Mouse (Mus musculus): ENCODE results near the gene Smyd3.
"Not testable (repeated sequence)": the region's sequence is repeated elsewhere in the genome, so short reads cannot be mapped to it uniquely, and the experiment has no call there.

Smyd3 gene

DNA sequence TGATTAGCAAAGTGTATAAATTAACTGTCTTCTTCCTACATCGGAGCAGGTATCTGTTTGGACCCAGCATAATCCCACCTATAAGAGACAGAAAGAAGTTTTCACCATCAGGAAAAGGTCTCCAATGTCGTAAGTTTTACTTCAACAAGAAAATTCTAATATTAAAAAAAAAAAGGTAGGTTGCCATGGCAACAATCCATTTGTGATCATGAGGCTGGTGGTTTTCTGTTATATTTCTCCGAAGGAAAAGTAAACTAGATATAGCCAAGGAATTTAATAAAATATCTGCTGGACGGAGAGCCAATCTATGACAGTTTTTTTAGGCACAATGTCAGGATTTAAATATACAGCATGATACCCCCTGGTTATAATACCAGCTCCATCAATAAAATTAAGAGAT, 142.9 kb downstream of the Smyd3 start:
- no peak for DNase-seq (ENCODE audit: low spot score)

DNA sequence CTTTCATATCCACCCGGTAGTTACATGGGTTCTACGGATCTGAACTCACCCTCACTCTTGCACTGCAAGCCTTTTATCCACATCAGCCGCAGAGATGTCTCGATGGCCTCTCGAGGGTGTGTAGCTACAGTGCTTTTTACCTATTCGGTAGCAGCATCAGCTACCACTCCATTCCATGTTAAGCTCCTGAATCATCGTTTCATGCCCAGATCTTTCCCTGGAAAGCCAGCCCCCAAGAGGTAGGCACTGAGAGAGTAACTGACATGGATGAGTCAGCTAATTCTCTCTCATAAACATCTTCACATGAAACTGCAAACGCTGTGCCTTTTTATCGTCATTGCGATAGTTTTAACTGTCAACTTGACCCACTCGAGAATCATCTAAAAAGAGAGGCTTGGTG, 143.9 kb downstream of the Smyd3 start:
- no peak for DNase-seq (ENCODE audit: low spot score)

DNA sequence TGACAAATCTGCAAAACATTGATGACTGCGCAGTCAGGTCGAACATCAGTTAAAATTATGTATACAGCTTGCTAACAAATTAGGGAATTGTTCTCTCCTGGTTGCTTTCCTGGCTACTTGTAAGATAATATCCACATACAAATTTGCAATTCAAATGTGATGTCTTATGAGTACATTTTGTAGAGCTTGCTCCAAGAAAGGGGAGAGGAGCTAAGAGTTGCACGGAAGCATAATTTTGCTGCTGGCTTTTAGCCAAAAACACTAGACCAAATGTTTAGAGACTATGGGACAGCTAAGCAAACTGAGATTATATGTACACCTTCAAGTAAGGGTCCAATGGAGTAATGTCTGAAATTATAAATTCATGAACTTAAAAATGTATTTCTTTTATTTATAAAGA, 146.7 kb downstream of the Smyd3 start:
- DNase-seq (ENCODE audit: low spot score): no peak

DNA sequence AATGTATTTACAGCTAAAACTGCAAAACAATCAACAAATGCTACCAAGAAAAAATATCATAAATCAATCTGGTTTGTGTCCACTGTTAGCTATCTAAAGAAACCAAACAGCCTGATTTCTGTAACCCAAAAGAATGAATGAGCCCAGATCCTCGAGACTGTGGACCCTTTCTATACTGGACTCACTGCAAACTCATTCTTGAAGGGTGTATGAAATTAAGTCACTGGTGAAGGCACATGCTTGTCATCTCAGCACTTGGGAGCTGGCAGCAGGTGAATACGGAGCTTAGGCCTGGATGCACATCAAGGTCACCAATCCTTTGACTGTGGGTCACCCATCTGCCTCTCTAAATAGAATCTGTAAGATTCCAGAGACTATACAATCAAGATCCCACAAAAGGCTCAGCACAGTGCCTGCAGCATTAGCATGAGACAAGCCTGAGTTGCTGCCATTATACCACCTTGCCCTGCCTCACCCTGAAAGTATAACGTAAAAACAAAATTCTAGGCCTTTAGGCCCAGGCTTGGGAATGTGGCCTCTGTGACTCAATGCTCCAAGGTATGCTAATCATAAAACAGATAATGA, 149.3 kb downstream of the Smyd3 start:
- DNase-seq (ENCODE audit: low spot score): no peak

DNA sequence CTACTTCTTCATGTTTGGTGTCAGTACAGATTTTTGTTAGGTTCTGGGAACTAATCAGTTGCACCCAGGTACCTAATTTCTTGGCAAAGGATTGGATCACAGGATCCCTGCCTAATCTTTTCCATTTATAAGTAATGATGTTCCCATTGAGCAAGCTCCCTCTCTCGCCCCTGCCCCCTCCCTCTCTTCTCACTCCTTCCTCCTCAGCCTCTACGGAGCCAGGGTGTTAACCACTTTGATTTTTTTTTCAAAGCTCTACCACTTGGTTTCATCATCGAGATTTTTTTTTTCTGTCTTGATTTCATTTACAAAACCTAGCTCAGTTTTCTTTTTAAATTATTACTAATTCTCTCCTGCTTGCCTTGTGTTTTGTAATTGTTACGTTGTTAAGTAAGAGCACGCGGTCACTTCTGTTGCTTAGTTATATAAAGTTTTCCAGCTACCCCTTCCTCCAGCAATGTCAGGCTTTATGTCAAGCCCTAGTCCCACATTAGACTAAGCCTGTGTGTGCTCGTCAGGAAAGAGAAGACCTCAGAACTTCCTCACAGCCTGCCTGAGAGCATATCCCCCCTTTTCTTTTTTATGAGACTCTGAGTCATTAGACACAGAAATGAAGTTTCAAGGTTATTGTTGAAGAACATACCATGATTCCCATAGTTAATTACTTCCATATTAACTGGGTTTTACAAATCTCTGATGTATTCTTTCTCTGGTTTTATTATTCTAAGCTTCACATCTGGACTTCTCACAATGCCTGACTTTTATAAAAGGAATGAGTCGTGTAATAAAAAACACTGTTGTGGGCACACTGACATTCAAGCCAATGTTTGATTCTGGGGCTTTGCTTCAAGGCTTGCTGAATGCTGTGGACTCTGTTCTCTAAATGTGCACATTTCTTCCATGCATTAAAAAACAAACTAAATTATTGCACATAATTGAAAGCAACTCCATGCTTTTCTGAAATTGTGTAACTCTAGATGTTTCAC, 156.1 kb downstream of the Smyd3 start:
- DNase-seq (ENCODE audit: low spot score): no peak

DNA sequence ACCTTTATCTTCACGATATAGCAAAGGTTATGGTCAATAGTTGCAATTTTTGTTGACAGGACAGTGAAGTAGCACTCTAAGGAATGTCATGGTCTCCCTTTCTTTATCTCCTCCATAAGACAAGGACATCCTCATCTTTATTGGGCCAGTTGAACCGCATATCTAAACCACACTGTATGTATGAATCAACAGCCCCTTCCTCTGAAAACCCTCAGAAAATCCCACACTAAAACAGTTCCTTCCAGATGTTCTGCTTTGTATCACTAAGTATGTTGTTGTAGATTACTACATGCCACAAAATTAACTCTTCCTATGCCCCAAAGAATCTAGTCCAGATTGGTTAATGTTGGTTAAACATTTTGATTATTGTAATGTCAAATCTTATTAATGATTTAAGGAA, 160.7 kb downstream of the Smyd3 start:
- no peak for DNase-seq (ENCODE audit: low spot score)

DNA sequence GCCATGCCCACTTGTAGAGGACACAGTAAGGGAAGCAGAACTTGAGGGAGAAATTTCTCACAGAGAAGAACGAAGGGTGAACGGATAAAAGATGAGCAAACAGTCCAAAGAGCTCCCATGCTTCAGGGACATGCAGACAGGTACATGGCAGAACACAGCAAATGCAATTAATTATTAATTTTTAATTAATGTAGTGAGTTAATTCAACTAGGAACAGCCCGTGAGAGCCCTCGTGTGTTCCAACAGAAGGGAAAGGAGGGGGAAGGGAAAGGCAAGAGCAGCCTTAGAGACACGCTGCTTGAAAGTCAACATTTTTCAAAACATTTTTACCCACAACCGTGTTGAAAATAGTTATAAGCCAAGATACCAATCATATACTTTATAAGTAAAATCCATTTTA, 163.6 kb downstream of the Smyd3 start:
- DNase-seq (ENCODE audit: low spot score): no peak

DNA sequence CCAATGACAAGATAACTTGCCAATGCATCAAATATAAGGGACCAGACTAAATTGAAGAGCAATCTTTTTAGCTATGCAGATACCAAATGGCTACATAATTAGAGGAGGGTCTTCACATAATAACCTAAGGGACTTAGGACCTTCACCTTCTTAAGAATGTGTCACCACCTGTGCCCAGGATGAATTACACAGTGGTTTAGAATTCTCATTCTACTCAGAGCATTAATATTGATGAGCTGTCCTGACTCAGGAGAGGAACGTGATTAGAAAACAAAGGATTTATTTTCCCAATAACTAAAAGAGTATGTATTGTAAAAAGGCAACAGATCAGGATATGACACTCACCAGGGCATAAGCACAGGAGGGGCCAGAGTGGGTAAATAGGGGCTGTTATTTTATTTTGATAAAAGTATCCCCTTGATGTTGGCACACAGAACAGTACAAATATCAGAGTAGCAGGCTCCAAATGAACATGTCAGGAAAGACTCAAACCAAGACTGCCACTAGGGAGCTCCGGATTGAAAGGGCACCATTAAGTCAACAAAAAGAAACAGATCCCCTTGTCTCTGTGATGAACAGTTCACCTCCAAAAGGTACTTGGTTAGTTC, 172.4 kb downstream of the Smyd3 start:
- DNase-seq (ENCODE audit: low spot score): no peak

DNA sequence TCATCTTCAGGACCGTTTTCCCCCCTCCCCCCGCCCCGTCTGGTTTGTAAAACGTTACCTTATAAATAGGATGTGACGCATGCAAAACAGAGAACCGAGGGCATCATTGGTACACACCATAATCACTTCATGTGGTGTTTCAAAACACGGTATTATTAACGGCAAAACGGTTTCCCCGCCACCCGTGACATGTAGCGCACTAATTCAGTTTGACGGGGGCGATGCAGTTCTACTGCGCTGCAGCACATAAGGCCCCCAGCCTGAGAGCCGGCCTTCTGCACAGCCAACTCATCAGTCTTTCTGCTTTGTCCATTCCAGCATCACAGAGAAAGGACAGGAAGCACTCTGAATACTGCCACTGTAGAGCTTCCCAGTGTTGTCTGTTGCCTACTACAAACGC, 174.4 kb downstream of the Smyd3 start:
- DNase-seq (ENCODE audit: low spot score): no peak

DNA sequence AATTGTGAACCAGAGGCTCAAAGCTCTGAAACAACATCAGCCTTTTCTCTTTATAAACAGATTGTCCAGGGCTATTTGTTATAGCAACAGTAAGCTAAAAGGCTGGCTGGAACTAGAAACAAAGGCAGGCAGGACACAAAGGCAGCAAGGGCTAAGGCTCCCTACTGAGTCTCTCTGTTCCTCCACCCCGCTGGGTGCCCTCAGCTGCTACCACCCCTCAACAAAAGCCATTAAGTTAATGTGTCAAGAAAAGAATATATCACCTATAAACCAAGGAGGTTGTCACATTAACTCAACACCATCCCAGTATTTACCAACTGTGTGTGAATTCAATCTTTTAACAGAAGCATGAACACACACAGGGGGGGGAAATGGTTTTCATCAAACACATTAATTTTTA, 176.3 kb downstream of the Smyd3 start:
- no peak for DNase-seq (ENCODE audit: low spot score)

DNA sequence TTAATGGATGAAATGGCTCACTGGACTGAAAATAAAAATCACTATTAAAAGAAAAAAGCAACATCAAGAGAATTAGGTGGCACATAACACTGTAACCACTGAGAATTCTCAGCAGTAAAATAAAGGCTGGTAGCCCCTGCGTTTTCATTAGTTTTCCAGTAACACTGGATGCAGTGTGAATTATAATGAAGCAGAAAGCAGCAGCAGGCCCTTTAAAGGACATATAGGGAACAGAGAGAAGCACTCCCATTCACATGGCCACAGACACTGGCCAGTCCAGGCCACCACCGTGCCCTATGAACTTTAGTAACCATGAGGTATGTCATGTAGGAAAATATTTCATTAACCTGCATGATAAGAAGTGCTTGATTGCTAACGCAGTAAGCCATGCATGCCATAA, 178.8 kb downstream of the Smyd3 start:
- no peak for DNase-seq (ENCODE audit: low spot score)

DNA sequence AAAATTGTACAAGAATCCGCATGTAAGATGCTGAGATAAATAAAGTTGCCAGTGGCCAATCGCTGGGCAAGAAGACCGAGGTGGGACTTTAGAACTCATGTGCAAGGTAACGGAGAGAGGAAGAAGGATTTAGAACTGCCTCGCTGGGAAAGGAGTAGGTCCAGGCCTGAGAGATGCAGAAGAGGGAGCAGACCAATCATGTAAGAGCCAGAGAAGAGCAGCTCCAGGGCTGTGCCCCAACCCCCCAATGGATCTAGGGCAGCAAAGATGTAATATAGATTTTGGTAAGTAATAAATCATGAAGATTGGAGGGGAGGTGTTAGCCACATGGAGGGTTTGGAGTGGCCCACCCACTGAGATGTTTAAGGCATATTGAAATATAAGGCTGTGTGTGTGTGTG, 180.3 kb downstream of the Smyd3 start:
- no peak for DNase-seq (ENCODE audit: low spot score)

DNA sequence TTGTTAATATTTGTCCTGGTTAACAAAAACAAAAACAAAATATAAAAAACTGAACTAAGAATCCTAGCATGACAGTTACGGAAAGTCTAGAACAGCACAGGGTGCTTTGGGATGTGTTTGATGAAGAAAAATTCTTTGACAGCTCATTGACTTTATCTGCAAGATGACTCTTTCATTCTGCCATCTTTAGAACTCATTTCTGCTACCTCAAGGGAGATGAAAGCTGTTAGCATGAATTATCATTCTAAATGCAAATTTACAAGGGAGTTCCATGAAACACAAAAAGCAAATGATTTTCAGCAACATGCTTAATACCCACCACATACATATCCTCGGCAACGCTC, 190.9 kb downstream of the Smyd3 start:
- no peak for DNase-seq (ENCODE audit: low spot score)

DNA sequence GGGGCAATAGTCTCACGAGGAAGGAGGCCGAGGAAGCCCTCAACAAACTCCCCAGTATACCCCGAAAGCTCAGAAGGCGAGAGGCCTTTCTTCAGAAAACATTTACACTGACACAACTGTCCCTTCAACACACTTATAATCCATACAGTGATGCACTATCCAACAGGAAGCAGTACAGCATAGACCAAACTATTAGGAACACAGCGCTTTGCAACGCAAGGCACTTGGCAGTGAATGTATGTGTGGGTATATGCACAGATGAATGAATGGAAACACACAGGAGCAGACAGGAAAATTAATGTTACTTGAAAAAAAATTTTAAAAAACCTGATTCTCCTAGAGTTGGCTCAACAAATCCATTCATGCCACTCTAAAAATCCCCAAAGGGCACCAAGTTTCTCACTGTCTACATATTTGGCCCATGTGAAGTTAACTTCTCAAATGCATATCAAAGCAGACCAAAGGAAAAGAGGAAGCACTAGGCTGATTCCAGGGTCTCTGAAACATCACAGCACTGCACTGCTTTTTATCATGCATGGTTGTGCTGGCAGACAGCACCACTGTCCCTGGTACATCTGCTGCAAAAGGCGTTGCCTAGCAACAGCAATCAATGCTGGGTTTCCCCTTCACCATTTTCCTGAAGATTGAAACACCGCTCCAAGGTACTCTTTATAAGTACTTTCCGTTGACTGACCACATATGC, 191.4 kb downstream of the Smyd3 start:
- no peak for DNase-seq (ENCODE audit: low spot score)

DNA sequence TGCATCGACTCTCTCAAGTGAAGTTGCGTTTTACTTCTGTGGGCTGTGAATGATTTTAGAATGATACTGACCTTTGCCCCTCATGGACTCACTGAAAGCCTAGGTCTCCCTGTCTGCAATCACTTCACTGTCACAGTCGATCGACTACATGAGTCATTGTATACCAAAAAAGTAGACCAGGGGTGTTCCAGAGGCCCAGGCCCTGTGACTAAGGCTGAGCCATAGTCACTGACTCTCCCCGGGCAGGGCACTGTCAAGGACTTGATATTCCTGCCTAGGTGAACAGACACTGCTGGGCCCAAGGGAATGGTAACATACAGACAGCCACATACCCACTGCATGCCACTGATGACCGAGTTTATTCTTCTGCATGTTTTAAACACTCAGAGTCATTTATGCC, 193.6 kb downstream of the Smyd3 start:
- DNase-seq (ENCODE audit: low spot score): no peak

DNA sequence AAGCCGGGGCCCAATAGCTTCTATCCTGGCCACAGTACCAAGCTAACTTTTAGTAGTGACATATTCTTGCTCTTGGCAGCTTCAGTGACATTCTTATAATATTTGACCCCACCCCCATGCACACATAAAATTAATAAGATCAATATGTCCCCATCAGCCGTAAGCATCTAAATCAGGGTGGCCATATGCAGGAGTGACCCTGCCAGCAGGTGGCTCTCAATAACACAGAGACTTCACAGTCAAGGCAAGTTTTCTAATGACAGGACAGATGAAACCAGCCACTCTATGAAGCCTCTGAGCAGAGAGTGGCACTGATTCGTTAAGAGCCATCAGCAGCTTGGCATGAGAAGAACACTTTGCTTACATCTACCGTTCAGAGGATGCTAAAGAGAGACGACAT, 204.2 kb downstream of the Smyd3 start:
- no peak for DNase-seq (ENCODE audit: low spot score)

DNA sequence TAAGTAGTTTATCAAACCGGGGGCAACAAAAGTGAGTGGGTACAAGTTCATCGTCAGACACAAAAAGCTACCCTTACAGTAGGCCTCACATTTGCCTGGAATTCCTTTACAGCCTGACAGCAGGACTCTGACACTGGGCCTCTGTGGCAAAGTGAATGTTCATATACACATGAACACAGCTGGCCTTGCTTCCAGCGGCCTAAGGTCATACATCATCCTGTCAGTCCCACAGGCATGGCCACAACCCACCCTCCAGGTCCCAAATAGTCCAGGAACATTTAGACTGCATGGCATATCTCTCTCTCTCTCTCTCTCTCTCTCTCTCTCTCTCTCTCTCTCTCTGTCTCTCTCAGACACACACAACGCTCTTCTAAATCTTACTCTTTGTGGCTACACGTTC, 208.4 kb downstream of the Smyd3 start:
- DNase-seq (ENCODE audit: low spot score): no peak

DNA sequence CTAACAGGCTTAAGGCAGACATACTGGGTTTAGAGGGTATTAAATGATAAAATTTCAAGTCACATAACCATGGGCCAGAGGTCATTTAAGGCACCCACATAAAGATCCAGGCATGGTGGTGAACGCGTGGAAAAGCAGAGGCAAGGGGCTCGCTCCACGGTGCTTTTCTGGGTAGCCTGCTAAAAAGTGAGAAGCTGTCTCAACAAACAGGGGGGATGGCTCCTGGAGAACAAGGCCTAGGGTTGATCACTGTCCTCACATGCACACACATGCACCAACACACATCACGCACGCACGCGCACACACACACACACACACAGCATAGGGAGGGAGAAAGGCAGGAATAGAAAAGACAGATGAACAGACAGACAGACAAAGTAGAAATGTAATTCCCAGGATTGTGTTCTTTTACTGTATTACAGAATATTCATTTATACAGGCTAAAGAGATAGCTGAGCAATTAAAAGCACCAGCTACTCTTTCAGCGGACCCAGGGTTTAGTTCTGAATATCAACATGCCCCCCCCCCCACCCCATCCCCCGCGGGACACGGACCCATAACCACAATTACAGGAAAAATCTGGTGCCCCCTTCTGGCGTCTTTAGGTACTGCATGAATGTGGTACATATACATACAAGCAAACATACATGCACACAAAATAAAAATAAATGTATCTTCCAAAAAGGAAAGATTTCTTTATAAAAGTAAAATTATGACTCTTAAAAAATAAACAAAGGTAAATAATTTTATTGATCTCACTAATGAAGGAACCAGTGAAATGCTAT, 215.2 kb downstream of the Smyd3 start:
- no peak for DNase-seq (ENCODE audit: low spot score)

DNA sequence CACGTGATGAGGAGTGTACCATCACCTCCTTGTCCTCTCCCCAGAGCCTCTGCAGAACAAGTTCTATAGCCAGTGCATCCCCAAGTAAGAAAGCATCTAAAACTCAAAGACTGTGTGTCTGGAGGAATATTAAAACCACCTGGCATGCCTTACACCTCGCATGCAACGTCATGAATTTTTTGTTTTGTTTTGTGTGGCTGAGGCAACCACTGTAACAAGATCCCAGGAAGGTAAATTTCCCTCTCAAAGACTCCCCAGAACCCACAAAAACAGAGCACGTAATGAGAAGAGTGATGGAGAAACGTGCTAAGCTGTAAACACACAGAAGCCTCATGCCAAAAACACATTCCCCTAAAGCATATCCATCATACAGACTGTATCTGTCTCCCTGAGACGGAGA, 222.2 kb downstream of the Smyd3 start:
- DNase-seq (ENCODE audit: low spot score): no peak

DNA sequence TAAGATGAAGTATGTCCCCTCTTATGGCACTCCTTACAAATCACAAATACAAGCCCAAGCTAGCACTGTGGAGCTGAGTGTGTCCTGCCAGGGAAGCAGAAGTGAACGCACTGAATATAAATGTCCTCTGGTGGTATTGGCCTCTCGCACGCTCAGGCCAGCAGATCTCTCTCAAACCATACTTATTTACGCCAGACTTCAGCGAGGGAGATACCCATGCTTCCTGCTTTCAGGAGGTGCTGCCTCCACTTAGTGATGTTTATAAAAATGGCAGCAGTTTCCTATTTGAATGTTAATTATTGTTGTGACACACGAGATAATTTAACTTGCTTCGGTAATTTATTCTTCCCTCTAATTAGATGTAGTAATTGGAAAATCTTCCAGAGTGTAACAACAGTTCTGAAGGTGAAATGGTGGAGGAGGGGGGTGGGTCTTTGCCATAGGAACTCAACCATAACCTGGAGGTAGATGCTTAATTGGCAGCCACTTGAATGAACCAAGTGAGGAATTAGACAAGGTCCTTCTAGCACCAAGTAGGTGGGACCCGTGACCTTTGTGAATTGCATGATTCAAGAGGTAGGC, 224.0 kb downstream of the Smyd3 start:
- no peak for DNase-seq (ENCODE audit: low spot score)

DNA sequence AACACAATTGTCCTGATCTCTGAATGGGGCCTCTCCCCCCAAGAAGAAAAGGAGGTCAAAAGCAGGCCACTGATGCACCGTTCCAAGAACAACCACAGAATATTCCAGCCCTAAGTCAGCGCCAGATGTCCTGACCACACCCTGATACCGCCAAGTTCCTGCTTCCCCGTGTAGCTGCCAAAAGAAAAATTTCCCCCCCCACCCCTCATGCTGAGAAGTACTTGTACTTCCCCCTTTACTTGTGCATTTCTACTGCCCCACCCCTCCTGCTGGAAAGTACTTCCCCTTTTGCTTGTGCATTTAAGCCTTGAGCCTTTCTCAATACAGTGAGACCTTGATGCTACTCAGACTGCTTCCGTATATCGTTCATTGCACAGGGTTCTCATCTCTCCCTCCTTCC, 227.7 kb downstream of the Smyd3 start:
- not testable (repeated sequence) for DNase-seq (ENCODE audit: low spot score)

DNA sequence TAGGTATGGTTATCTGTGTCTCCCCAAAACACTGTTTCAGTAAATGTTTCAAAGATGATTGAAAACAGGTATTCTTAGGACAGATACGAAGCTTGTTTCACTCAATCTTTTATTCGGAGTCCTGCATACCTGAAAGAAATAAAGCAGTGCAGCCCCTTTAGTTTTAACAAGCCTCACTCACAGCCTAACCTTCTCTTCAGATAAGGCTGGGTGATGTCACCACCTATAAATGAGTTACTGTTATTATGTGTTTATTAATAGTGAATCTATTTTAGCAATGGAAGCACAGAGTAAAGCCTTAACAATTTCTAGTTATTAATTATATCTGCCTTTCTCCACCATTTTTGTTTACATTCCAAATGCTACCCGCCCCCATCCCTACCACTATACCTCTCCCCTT, 228.1 kb downstream of the Smyd3 start:
- DNase-seq (ENCODE audit: low spot score): no peak
